Mouse (Mus musculus): ENCODE data around the gene Vmn1r191.
"Not testable (repeated sequence)": the region's sequence is repeated elsewhere in the genome, so short reads cannot be mapped to it uniquely, and the experiment has no call there.

- TF ChIP-seq CTCF, EP300 (IDR thresholded peaks at IDR 0.05; ENCODE audit: low read depth): not testable (repeated sequence)
Observed at GRCm38 (mm10) chr13:22192756-22193155, 9.0 kb upstream of the Vmn1r191 start.

Data from liver, postnatal 0 days (tissue).